Mouse (Mus musculus) kidney, embryonic 14.5 days (tissue): ENCODE results near the gene Cmtm6. TPM values are rescaled to one million over a fixed set of nuclear protein-coding genes. Genes with fewer than 3 reads are reported as not detected.

Source experiments
- ATAC-seq: fragments of 200-750 bp; cut with Nextera tagmentation; 2 replicates; pipeline ENCODE4 v1.8.0; 2017; ENCODE audit warnings: moderate number of reproducible peaks, mild to moderate bottlenecking, moderate TSS enrichment, moderate library complexity; ENCODE audit not compliant: low FRiP score, low TSS enrichment
- H3K27ac ChIP-seq: fragments of 300-500 bp; sonication (generic); 2 replicates; pipeline ENCODE4 v1.5.1; 2014; ENCODE audit warnings: low read depth, mild to moderate bottlenecking, low read length, moderate library complexity, mixed read lengths
- H3K27me3 ChIP-seq: fragments of 300-500 bp; sonication (generic); 2 replicates; pipeline ENCODE4 v1.6.1; 2014; ENCODE audit warnings: mild to moderate bottlenecking, low read length; ENCODE audit not compliant: control insufficient read depth, insufficient read depth
- H3K36me3 ChIP-seq: fragments of 300-500 bp; sonication (generic); 2 replicates; pipeline ENCODE4 v1.6.1; 2014; ENCODE audit warnings: low read length, mixed read lengths; ENCODE audit not compliant: control insufficient read depth, insufficient read depth
- H3K4me1 ChIP-seq: fragments of 300-500 bp; sonication (generic); 2 replicates; pipeline ENCODE4 v1.6.1; 2014; ENCODE audit warnings: low read length, mixed read lengths; ENCODE audit not compliant: control insufficient read depth, insufficient read depth
- H3K4me2 ChIP-seq: fragments of 300-500 bp; sonication (generic); replicated peaks from 2 replicates; pipeline ENCODE4 v1.6.1; 2014; ENCODE audit warnings: low read depth, mild to moderate bottlenecking, low read length
- H3K4me3 ChIP-seq: fragments of 300-500 bp; sonication (generic); 2 replicates; pipeline ENCODE4 v1.5.1; 2014; ENCODE audit warnings: mild to moderate bottlenecking, low read length
- H3K9ac ChIP-seq: fragments of 300-500 bp; sonication (generic); 2 replicates; pipeline ENCODE4 v1.6.1; 2014; ENCODE audit warnings: low read depth, mild to moderate bottlenecking, low read length, moderate library complexity
- H3K9me3 ChIP-seq: fragments of 300-500 bp; sonication (generic); 2 replicates; pipeline ENCODE4 v1.6.1; 2016; ENCODE audit warnings: low read length; ENCODE audit not compliant: control insufficient read depth
- WGBS: fragments of 180-500 bp; shearing (Covaris S2); extraction: QIAGEN DNeasy Blood & Tissue Kit; methylation state at CpG from one replicate; pipeline ENCODE4 v1.1.7; 2014; 5-methylcytosine and 5-hydroxymethylcytosine counted together
- polyA plus RNA-seq: library from polyadenylated mRNA; unstranded; fragments of >200 nt; fragmentation: Nextera tagmentation; extraction: Ambion mirVana; gene quantifications from 2 replicates; pipeline ENCODE4 v1.2.1, GENCODE M21; 2014

Gene Cmtm6
- polyA plus RNA-seq, 1 experiment from 2014 or later: 53.0 TPM

GRCm38 (mm10) chr9:114770224-114770623 is 39.3 kb downstream of the Cmtm6 start:
- Histone ChIP-seq H3K27me3 (no peaks in the 10 kb centered on the region), H3K27ac (no peak overlapping the region), H3K9me3 (no peaks in the 10 kb centered on the region; the same call in 1 of the 2 replicates), H3K4me3 (no peak overlapping the region), H3K36me3 (peaks cover 4% of the 10 kb centered on the region; the same call in 1 of the 2 replicates), H3K4me1 (peaks cover 21% of the 10 kb centered on the region), H3K9ac (no peak overlapping the region), H3K4me2 (no peak overlapping the region)
- ATAC-seq: no peak
- WGBS: 91% methylated on average over 4 of the region's 4 CpGs

- H3K4me3 ChIP-seq: no peak overlapping the region
- no peak overlapping the region for H3K9ac ChIP-seq
- H3K27me3 ChIP-seq: no peaks in the 10 kb centered on the region
- WGBS: 79% methylated on average over 7 of the region's 7 CpGs
- H3K4me2 ChIP-seq: no peak overlapping the region
- no peak overlapping the region for H3K27ac ChIP-seq
- H3K36me3 ChIP-seq: peaks cover 4% of the 10 kb centered on the region; the same call in 1 of the 2 replicates
- no peak for ATAC-seq
- H3K9me3 ChIP-seq: no peaks in the 10 kb centered on the region; the same call in 1 of the 2 replicates
- peaks cover 31% of the 10 kb centered on the region for H3K4me1 ChIP-seq
Observed at GRCm38 (mm10) chr9:114771565-114771964, 40.6 kb downstream of the Cmtm6 start.

- Histone ChIP-seq H3K27ac (no peak overlapping the region; the same call in 1 of the 2 replicates), H3K4me3 (no peak overlapping the region), H3K36me3 (peaks cover 4% of the 10 kb centered on the region; the same call in 1 of the 2 replicates), H3K27me3 (no peaks in the 10 kb centered on the region), H3K9ac (no peak overlapping the region), H3K4me2 (no peak overlapping the region), H3K9me3 (no peaks in the 10 kb centered on the region; the same call in 1 of the 2 replicates), H3K4me1 (peaks cover 16% of the 10 kb centered on the region)
- 46% methylated on average over 6 of the region's 6 CpGs for WGBS
- no peak for ATAC-seq
Observed at GRCm38 (mm10) chr9:114774629-114775028, 43.7 kb downstream of the Cmtm6 start.

GRCm38 (mm10) chr9:114775272-114775671 is 44.4 kb downstream of the Cmtm6 start:
- H3K9ac ChIP-seq: no peak overlapping the region

GRCm38 (mm10) chr9:114776361-114776760 is 45.4 kb downstream of the Cmtm6 start:
- Histone ChIP-seq H3K27me3 (no peaks in the 10 kb centered on the region), H3K9ac (no peak overlapping the region), H3K4me3 (no peak overlapping the region), H3K4me2 (no peak overlapping the region), H3K4me1 (peaks cover 25% of the 10 kb centered on the region), H3K27ac (no peak overlapping the region), H3K36me3 (peaks cover 4% of the 10 kb centered on the region; the same call in 1 of the 2 replicates), H3K9me3 (no peaks in the 10 kb centered on the region; the same call in 1 of the 2 replicates)
- ATAC-seq: no peak
- 78% methylated on average over 3 of the region's 3 CpGs for WGBS

More at GRCm38 (mm10) chr9:114775272-114775671, 44.4 kb downstream of the Cmtm6 start:
- Histone ChIP-seq H3K4me1 (peaks cover 21% of the 10 kb centered on the region), H3K4me2 (no peak overlapping the region), H3K27ac (peak overlapping the region; percentile 59; the same call in 1 of the 2 replicates), H3K36me3 (peaks cover 4% of the 10 kb centered on the region; the same call in 1 of the 2 replicates), H3K27me3 (no peaks in the 10 kb centered on the region), H3K4me3 (no peak overlapping the region), H3K9me3 (no peaks in the 10 kb centered on the region; the same call in 1 of the 2 replicates)
- WGBS: 65% methylated on average over 4 of the region's 4 CpGs
- ATAC-seq: no peak

- no peak overlapping the region for H3K9ac ChIP-seq
- H3K27me3 ChIP-seq: no peaks in the 10 kb centered on the region
- 69% methylated on average over 6 of the region's 6 CpGs for WGBS
- no peaks in the 10 kb centered on the region; the same call in 1 of the 2 replicates for H3K9me3 ChIP-seq
- peaks cover 2% of the 10 kb centered on the region; the same call in 1 of the 2 replicates for H3K36me3 ChIP-seq
- H3K4me1 ChIP-seq: peaks cover 25% of the 10 kb centered on the region
- no peak overlapping the region for H3K4me2 ChIP-seq
- no peak overlapping the region for H3K27ac ChIP-seq
- no peak for ATAC-seq
- no peak overlapping the region for H3K4me3 ChIP-seq
Observed at GRCm38 (mm10) chr9:114777178-114778046, 46.5 kb downstream of the Cmtm6 start.

GRCm38 (mm10) chr9:114778047-114778390 is 47.1 kb downstream of the Cmtm6 start:
- no peak for ATAC-seq
- WGBS: 66% methylated on average over 7 of the region's 7 CpGs
- Histone ChIP-seq H3K4me2 (no peak overlapping the region), H3K9ac (no peak overlapping the region), H3K9me3 (no peaks in the 10 kb centered on the region), H3K36me3 (no peaks in the 10 kb centered on the region), H3K4me3 (no peak overlapping the region), H3K4me1 (peaks cover 25% of the 10 kb centered on the region), H3K27me3 (no peaks in the 10 kb centered on the region), H3K27ac (no peak overlapping the region)

GRCm38 (mm10) chr9:114778877-114779276 is 48.0 kb downstream of the Cmtm6 start:
- 93% methylated on average over 7 of the region's 7 CpGs for WGBS
- no peak for ATAC-seq
- Histone ChIP-seq H3K27me3 (no peaks in the 10 kb centered on the region), H3K4me2 (no peak overlapping the region), H3K4me1 (peaks cover 25% of the 10 kb centered on the region), H3K4me3 (no peak overlapping the region), H3K9me3 (no peaks in the 10 kb centered on the region), H3K27ac (no peak overlapping the region), H3K36me3 (no peaks in the 10 kb centered on the region), H3K9ac (no peak overlapping the region)
